16 mouse cellular contexts compared by ENCODE assay signal in the genomic region with DNA sequence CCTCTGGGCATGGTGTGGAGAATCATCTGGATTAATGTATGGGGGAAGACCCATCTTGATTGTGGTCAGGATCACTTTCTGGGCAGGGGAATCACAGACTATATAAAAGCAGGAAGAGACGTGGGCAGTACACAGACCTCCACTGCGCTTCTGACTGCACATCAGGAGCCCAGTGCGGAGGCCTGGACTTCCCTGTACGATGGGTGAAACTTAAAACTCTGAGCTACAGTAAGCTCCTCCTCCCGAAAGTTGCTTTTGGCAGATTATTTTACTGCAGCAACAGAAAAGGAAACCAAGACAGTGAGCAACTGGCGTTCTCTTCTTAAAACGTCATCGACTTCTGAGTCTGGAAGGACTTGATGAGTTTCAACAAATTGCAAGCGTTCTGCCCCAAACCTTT. TPM values are rescaled to one million over a fixed set of nuclear protein-coding genes. Genes with fewer than 3 reads are reported as not detected.
DNase-seq lines count a peak whose midpoint lies in the region; ATAC-seq and TF ChIP-seq lines count a peak whose summit lies in the region.
"Had no signal": no experiment of that assay in that cellular context is flagged by ENCODE, and none has a peak within 500 bp of the region (broad histone marks: within the 10 kb centered on the region; RNA-seq: fewer than 3 reads in every experiment).

No protein-coding gene starts in this region.

- H3K79me2 ChIP-seq in heart, adult 2 months (replicated peaks; ENCODE audit: control insufficient read depth, insufficient read depth, low read length): no peaks in the 10 kb centered on the region
- H3K79me2 ChIP-seq in CH12.LX (replicated peaks; ENCODE audit: control insufficient read depth, extremely low read depth, insufficient read depth, poor library complexity, severe bottlenecking): no peaks in the 10 kb centered on the region

- H3K27me3 ChIP-seq in heart, adult 2 months (ENCODE audit: control insufficient read depth, insufficient read depth, low read length): no peaks in the 10 kb centered on the region
- no peaks in the 10 kb centered on the region for H3K27me3 ChIP-seq in CH12.LX (replicated peaks)
- no peaks in the 10 kb centered on the region for H3K27me3 ChIP-seq in thymus, adult 2 months (ENCODE audit: control insufficient read depth, insufficient read depth, low read length)
- peaks cover 8% of the 10 kb centered on the region; the same call in 1 of the 2 replicates for H3K27me3 ChIP-seq in midbrain, embryonic 10.5 days (ENCODE audit: low read depth, poor library complexity, severe bottlenecking)
- H3K27me3 ChIP-seq: heart, embryonic 15.5 days; hindbrain, embryonic 13.5 days; liver, embryonic 13.5 days; midbrain, embryonic 15.5 days had no signal

- peak; percentile 20 to 25 for DNase-seq in heart, postnatal 10 days
- no peak for DNase-seq in heart, adult 2 months
- peak; percentile 73 for DNase-seq in A20 (ENCODE audit: low read depth, low spot score)
- no peak for DNase-seq in CH12.LX (ENCODE audit: extremely low read depth)
- no peak for DNase-seq in cerebellum, postnatal 36 days
- no peak for DNase-seq in thymus, adult 2 months
- no peak for DNase-seq in midbrain, embryonic 10.5 days (ENCODE audit: low spot score)
- DNase-seq: adrenal gland, postnatal 14 days; cerebellum, adult 8-10 months; liver, embryonic 13.5 days had no signal

- H3K27ac ChIP-seq in heart, adult 2 months: no peak overlapping the region
- H3K27ac ChIP-seq in CH12.LX (ENCODE audit: insufficient read depth, low read depth): no peak overlapping the region
- no peak overlapping the region for H3K27ac ChIP-seq in thymus, adult 2 months (ENCODE audit: control insufficient read depth, insufficient read depth, low read length)
- no peak overlapping the region for H3K27ac ChIP-seq in midbrain, embryonic 10.5 days (replicated peaks)
- H3K27ac ChIP-seq: heart, embryonic 15.5 days; hindbrain, embryonic 13.5 days; liver, embryonic 13.5 days; midbrain, embryonic 15.5 days had no signal

- H3K4me3 ChIP-seq in heart, adult 2 months: no peak overlapping the region
- H3K4me3 ChIP-seq in CH12.LX (replicated peaks in 1 of 3; ENCODE audit: low read depth in 2 of 3, low read length in 2 of 3, poor library complexity in 1 of 3): no peak overlapping the region
- H3K4me3 ChIP-seq in thymus, adult 2 months (ENCODE audit: control insufficient read depth, insufficient read depth, low read length): no peak overlapping the region
- H3K4me3 ChIP-seq in midbrain, embryonic 10.5 days: no peak overlapping the region
- H3K4me3 ChIP-seq: hindbrain, embryonic 13.5 days; liver, embryonic 13.5 days; midbrain, embryonic 15.5 days had no signal

- H3K4me1 ChIP-seq in heart, adult 2 months (ENCODE audit: control insufficient read depth, insufficient read depth, low read length): no peaks in the 10 kb centered on the region
- H3K4me1 ChIP-seq in CH12.LX (ENCODE audit: control insufficient read depth in 1 of 2, insufficient read depth in 2 of 2): 0 out of 4 replicates have a peak, but pooled peaks cover 0 to 2% of the 10 kb centered on the region in 2 experiments
- no peaks in the 10 kb centered on the region; the same call in 1 of the 2 replicates for H3K4me1 ChIP-seq in thymus, adult 2 months (replicated peaks; ENCODE audit: control insufficient read depth, insufficient read depth, low read length)
- peaks cover 14% of the 10 kb centered on the region for H3K4me1 ChIP-seq in midbrain, embryonic 10.5 days
- H3K4me1 ChIP-seq: heart, embryonic 15.5 days; hindbrain, embryonic 13.5 days; liver, embryonic 13.5 days; midbrain, embryonic 15.5 days had no signal

- H3K9ac ChIP-seq in heart, adult 2 months (ENCODE audit: low read depth, low read length): no peak overlapping the region
- no peak overlapping the region for H3K9ac ChIP-seq in CH12.LX (ENCODE audit: insufficient read depth, low read depth)
- H3K9ac ChIP-seq: hindbrain, embryonic 13.5 days; liver, embryonic 13.5 days; midbrain, embryonic 15.5 days had no signal

- dilution Hi-C loops in CH12.LX (cut with MboI; ENCODE audit: extremely low pct_ligation_motif_present, extremely low pct_unique_long_range_greater_than_20kb, low sequenced_read_pairs): no loop called here

- no peaks in the 10 kb centered on the region for H3K36me3 ChIP-seq in heart, adult 2 months (ENCODE audit: control insufficient read depth, insufficient read depth, low read length)
- H3K36me3 ChIP-seq in CH12.LX (replicated peaks in 1 of 2; ENCODE audit: control insufficient read depth in 1 of 2, insufficient read depth in 1 of 2, low read length in 1 of 2): no peaks in the 10 kb centered on the region
- H3K36me3 ChIP-seq in thymus, adult 2 months (ENCODE audit: control insufficient read depth, insufficient read depth, low read length): no peaks in the 10 kb centered on the region
- H3K36me3 ChIP-seq in midbrain, embryonic 10.5 days: no peaks in the 10 kb centered on the region
- H3K36me3 ChIP-seq: heart, embryonic 15.5 days; hindbrain, embryonic 13.5 days; liver, embryonic 13.5 days; midbrain, embryonic 15.5 days had no signal

- TF ChIP-seq CTCF in heart, adult 2 months (IDR thresholded peaks at IDR 0.05): no peak
- TF ChIP-seq CTCF in CH12.LX (conservative IDR thresholded peaks at IDR 0.05 in 1 of 2, IDR thresholded peaks at IDR 0.05 in 1 of 2; ENCODE audit: low read depth in 2 of 2, low read length in 2 of 2): no peak
- TF ChIP-seq CTCF in thymus, adult 2 months (IDR thresholded peaks at IDR 0.05; ENCODE audit: borderline replicate concordance, control insufficient read depth, extremely low read depth, insufficient read depth, low read length, poor library complexity): no peak

- H3K9me3 ChIP-seq in CH12.LX (replicated peaks; ENCODE audit: low read length): no peaks in the 10 kb centered on the region
- no peaks in the 10 kb centered on the region; the same call in 1 of the 2 replicates for H3K9me3 ChIP-seq in midbrain, embryonic 10.5 days (replicated peaks)
- H3K9me3 ChIP-seq: heart, embryonic 15.5 days; hindbrain, embryonic 13.5 days; liver, embryonic 13.5 days; midbrain, embryonic 15.5 days had no signal

- in situ Hi-C loops in CH12.LX (cut with MboI; ENCODE audit: low pct_ligation_motif_present, low pct_unique_long_range_greater_than_20kb, low sequenced_read_pairs): no loop called here

- WGBS in heart, adult 2 months: 74% methylated on average over 9 of the region's 9 CpGs
- WGBS in thymus, adult 2 months: 34% methylated on average over 9 of the region's 9 CpGs
- whole genome bisulfite sequencing in midbrain, embryonic 10.5 days: 94% methylated on average over 9 of the region's 9 CpGs

- TF ChIP-seq POLR2A in heart, adult 2 months (IDR thresholded peaks at IDR 0.05; ENCODE audit: insufficient read depth, low read depth, low read length): no peak
- TF ChIP-seq POLR2A in CH12.LX (IDR thresholded peaks at IDR 0.05; ENCODE audit: low read depth, low read length): peak; percentile 26; the same call in 1 of the 2 replicates
- no peak for TF ChIP-seq POLR2A in thymus, adult 2 months (IDR thresholded peaks at IDR 0.05; ENCODE audit: control insufficient read depth, extremely low read depth, insufficient read depth, low read length, poor library complexity)

- no peak for TF ChIP-seq EP300 in heart, adult 2 months (IDR thresholded peaks at IDR 0.05; ENCODE audit: insufficient read depth, low read depth, low read length)
- no peak for TF ChIP-seq EP300 in CH12.LX (IDR thresholded peaks at IDR 0.05; ENCODE audit: low read length)

- intact Hi-C loops in heart, postnatal 10 days (cut with DNase I): no loop called here
- intact Hi-C loops in heart, adult 2 months (cut with DNase I): no loop called here

- peak overlapping the region; percentile 25; the same call in 1 of the 2 replicates for H3K4me2 ChIP-seq in CH12.LX (ENCODE audit: insufficient read depth, low read depth, poor library complexity, severe bottlenecking)
- H3K4me2 ChIP-seq: hindbrain, embryonic 13.5 days; liver, embryonic 13.5 days; midbrain, embryonic 15.5 days had no signal

- ATAC-seq in inflammation-experienced regulatory T-cells, adult 6 months: peak; percentile 43
- ATAC-seq: forebrain, embryonic 16.5 days; intestine, postnatal 0 days; midbrain, embryonic 15.5 days had no signal

- TF ChIP-seq RAD21 in CH12.LX (IDR thresholded peaks at IDR 0.05; ENCODE audit: low read depth, low read length): no peak

TF ChIP-seq in CH12.LX, 34 proteins besides CTCF, POLR2A, EP300 and RAD21:
- TF ChIP-seq ZNF384 (IDR thresholded peaks at IDR 0.05; ENCODE audit: low read depth, low read length) (no peak), ZC3H11A (IDR thresholded peaks at IDR 0.05; ENCODE audit: low read depth, low read length) (no peak), ZMIZ1 (IDR thresholded peaks at IDR 0.05; ENCODE audit: low read depth, low read length) (no peak), NRF1 (IDR thresholded peaks at IDR 0.05; ENCODE audit: low read depth, low read length) (no peak), SIN3A (IDR thresholded peaks at IDR 0.05; ENCODE audit: low read length) (no peak), ETS1 (conservative IDR thresholded peaks at IDR 0.05; ENCODE audit: low read depth, low read length) (no peak), USF1 (IDR thresholded peaks at IDR 0.05; ENCODE audit: low read depth, low read length) (no peak), MEF2A (IDR thresholded peaks at IDR 0.05; ENCODE audit: borderline replicate concordance, low read depth, low read length) (no peak), USF2 (conservative IDR thresholded peaks at IDR 0.05; ENCODE audit: low read depth, low read length) (no peak), MXI1 (IDR thresholded peaks at IDR 0.05; ENCODE audit: low read depth, low read length) (no peak), POLR2AphosphoS2 (IDR thresholded peaks at IDR 0.05; ENCODE audit: low read depth, low read length) (no peak), GABPA (IDR thresholded peaks at IDR 0.05; ENCODE audit: insufficient replicate concordance, low read depth, low read length) (no peak)

RNA-seq across cellular contexts. Expression of a gene that starts 23.4 kb away (rescaled TPM):
- 10 to 100 TPM; 68.4 to 72.4 TPM for total RNA-seq in heart, postnatal 10 days (2021)
- total RNA-seq in heart, adult 2 months (2021): 10 to 100 TPM; 62.8 to 67.7 TPM
- 56.1 and 83.0 TPM in 2 replicates for polyA plus RNA-seq in heart, adult 2 months (2012; rRNA removed)
- total RNA-seq in CH12.LX (2012; rRNA removed): 83.7 and 88.1 TPM in 2 replicates
- total RNA-seq in CH12.LX (2014; rRNA removed): 114 and 131 TPM in 2 replicates
- 198 and 230 TPM in 2 replicates for polyA plus RNA-seq in CH12.LX (2012; ENCODE audit: insufficient read length, low read depth)
- 100 to 1,000 TPM; 140 to 178 (median 146) TPM for polyA plus RNA-seq in inflammation-experienced regulatory T-cells, adult 6 months (2017; shearing (Covaris generic))
- polyA plus RNA-seq in thymus, adult 2 months (2012; rRNA removed): 56.5 and 60.1 TPM in 2 replicates
- 271 and 279 TPM in 2 replicates for polyA plus RNA-seq in midbrain, embryonic 10.5 days (2016; fragmentation: Nextera tagmentation; extraction: Ambion mirVana)

Comparison
In these comparisons a context has a peak if more than half of its experiments do, and no peak if none do; other contexts are left out.
1. DNase-seq: peak in heart, postnatal 10 days (2 of 2) and A20 (single experiment); none in heart, adult 2 months (0 of 2), CH12.LX (single experiment), cerebellum, postnatal 36 days (0 of 2), thymus, adult 2 months (single experiment) and midbrain, embryonic 10.5 days (single experiment).